Mouse (Mus musculus): ENCODE data around the gene Coa4.
A peak's percentile ranks its signal among the peaks of the same experiment; 100 is the strongest.

Gene Coa4

DNA sequence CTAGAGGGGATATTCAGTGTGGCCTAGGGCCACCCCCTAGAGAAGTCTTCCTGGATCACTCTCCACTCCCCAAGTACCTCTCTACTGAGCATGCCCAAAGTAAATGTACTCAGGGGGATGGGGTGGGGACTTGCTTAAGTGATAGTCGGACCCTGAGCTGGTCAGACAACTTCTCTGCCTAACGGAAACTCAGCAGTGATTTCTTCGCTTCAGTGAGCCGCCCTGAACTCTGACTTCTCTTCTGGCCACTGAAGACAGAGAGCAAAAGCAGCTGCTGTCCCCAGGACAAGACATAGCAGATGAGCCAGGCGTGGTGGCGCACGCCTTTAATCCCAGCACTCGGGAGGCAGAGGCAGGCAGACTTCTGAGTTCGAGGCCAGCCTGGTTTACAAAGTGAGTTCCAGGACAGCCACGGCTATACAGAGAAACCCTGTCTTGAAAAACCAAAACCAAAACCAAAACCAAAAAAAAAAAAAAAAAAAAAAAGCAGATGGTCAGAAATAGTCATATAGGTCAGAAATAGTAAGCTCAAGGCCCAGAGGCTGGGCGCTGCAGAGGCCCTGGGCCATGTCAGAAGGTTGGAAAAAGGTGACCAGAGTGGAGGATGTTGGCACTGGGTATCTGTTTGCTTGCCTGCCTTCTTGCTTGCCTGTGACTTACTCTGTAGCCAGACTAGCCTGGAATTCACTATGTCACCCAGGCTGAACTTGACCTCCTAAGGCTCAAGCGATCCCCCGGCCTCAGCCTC, 32.0 kb upstream of the Coa4 start:
- DNase-seq (ENCODE audit: low spot score in 2 of 2): no peak

DNA sequence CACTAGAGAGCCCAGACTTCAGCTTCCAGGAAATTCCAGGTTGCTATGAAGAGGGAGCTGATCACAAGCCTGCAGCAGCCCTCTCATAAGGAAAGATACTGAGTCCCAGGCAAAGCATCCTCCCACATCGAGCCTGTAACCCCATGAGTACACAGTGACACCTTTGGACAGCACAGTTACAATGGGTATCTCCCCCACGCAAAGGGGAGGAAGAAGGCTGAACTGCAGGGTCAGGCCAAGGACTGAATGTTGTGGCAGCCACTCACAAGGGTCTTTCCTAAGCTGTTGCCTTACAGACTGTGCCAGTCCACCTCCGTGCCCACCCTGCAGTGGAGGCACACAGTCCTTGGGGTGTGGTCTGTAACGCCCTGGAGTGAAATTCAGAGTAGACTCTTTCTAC, 30.4 kb upstream of the Coa4 start:
- no peak for DNase-seq (ENCODE audit: low spot score in 2 of 2)

DNA sequence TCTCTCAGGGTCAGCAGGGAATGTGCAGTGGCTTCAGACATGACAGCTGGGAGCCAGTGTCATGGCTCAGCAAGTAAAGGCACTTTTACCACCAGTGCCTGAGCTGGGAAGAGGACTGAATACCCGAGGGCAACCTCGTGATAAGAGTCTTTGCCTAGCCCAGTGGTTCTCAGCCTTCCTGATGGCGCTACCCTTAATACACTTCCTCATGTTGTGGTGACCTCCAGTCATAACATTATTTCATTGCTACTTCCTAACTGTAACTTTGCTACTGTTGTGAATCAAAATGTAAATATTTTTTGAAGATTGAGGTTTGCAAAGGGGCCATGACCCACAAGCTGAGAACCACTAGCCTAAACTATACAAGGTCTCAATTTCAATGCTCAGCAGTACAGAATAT, 28.2 kb upstream of the Coa4 start:
- DNase-seq (ENCODE audit: low spot score in 2 of 2): no peak

DNA sequence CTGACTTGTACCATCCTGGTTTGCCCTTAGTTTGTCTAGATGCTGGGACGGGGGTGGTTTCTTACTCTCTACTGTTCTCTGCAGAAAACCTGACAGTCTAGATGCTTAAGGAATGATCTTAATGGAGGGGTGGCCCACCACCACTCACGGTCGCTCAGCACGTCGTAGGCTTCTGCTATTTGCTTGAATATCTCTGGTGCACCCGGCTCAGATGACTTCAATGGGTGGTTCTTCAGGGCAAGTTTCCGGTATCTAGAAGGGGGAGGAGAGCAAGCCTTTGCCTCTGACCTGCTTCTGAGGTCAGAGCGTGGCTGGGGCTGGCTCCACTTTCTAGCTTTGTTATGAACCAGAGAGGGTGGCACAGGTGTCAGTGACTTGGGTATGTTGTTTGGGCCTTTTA, 25.3 kb upstream of the Coa4 start:
- no peak for DNase-seq (ENCODE audit: low spot score in 2 of 2)

- no peak for DNase-seq (ENCODE audit: low spot score in 2 of 2)
Measured at GRCm38 (mm10) chr7:100514573-100514972, 22.3 kb upstream of the Coa4 start, which contains the start of gene Dnajb13. Dnajb13 (minus strand) TSS chr7:100514960.

DNA sequence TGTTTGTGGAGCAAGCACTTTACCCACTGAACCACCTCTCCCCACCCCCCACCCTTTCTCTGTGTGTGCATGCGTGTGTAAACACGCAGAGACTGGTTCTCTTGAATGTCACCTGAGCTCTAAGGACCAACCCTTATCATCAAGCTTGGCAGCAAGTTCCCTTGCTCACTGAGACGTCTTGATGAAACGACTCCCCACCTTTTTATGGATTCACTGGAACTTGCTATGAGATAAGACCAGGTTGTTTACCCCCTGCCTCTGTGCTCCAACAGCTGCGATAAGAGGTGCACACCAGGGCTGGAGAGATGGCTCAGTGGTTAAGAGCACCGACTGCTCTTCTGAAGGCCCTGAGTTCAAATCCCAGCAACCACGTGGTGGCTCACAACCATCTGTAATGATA, 16.7 kb upstream of the Coa4 start:
- DNase-seq (ENCODE audit: low spot score in 2 of 2): no peak

GRCm38 (mm10) chr7:100520663-100521285, 16.1 kb upstream of the Coa4 start:
- DNase-seq (ENCODE audit: low spot score in 2 of 2): peak; percentile 73 to 89

DNA sequence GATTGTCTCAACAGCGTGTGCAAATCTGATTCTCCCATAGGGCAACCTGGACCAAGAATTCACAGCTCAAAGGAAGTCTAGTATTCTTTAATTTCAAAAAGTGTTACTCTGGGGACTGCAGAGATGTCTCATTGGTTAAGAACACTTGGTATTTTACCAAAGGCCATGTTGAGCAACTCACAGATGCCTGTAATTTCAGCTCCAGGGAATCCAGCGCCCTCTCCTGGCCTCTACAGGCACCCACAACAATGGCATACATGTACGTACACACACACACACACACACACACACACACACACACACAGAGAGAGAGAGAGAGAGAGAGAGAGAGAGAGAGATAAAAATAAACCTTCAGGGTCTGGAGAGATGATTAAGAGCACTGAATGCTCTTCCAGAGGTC, 14.6 kb upstream of the Coa4 start:
- no peak for DNase-seq (ENCODE audit: low spot score in 2 of 2)

GRCm38 (mm10) chr7:100524669-100525068, 12.2 kb upstream of the Coa4 start:
- no peak for DNase-seq (ENCODE audit: low spot score in 2 of 2)

GRCm38 (mm10) chr7:100530766-100531165, 6.1 kb upstream of the Coa4 start:
- no peak for DNase-seq (ENCODE audit: low spot score in 2 of 2)

GRCm38 (mm10) chr7:100533503-100533902, 3.4 kb upstream of the Coa4 start:
- DNase-seq (ENCODE audit: low spot score in 2 of 2): no peak

DNA sequence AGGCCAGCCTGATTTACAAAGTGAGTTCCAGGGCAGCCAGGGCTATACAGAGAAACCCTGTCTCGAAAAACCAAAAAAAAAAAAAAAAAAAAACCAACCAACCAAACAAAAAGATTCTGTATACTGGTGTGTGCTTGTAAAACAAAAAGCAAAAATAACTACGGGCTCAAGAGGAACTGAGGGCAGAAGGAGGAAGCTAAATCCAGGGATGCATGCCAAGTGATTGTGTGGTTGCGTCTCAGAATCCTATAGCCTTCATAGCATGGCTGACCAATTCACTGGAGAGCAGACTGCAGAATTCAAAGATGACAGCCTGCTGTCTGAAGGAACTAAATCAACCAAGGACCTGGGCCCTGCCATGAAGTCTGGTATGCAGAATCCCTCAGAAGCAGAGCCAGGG, 2.7 kb upstream of the Coa4 start:
- DNase-seq (ENCODE audit: low spot score in 2 of 2): no peak

- no peak for DNase-seq (ENCODE audit: low spot score in 2 of 2)
Measured at GRCm38 (mm10) chr7:100535831-100536230, 1.0 kb upstream of the Coa4 start.

- DNase-seq (ENCODE audit: low spot score in 2 of 2): no peak
Measured at GRCm38 (mm10) chr7:100537519-100537902, 640 bp downstream of the Coa4 start.

GRCm38 (mm10) chr7:100539516-100539915, 2.6 kb downstream of the Coa4 start:
- DNase-seq (ENCODE audit: low spot score in 2 of 2): no peak

DNA sequence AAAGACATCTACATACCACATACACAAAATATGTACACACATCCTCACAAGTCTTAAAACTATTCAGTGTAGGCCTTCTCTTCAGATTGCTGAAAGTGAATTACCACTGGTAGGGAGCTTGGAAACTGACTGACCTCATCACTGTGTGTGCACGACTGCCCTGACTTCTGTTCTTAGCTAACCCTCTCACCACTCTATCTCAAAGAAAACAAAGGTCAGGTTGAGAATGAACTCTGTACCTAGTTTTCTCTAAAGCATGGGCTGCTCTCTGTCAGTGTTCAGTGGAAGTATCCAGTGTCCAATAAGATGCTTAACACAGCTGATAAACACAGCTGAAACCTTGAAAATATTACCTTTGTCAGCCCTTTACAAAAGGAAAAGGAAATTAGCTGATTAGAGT, 7.6 kb downstream of the Coa4 start:
- DNase-seq (ENCODE audit: low spot score in 2 of 2): no peak

DNA sequence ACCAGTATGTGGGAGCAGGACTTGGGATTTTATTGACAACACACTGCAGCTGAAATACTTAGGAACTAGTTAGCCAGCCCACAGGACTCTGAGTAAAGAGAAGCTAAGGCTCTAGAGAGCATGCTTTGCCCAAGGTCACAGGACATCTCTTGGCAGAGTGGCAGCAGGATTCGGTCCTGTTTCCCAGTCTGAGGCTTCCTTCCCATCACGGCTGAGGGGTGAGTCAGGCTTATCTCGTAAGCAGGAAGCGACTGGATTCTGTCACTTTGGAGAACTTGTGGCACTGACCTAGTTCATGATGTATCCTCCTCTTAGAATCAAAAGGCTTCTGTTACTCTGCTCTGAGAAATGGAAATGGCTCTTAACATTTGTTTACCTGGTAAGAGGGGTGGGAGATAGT, 10.8 kb downstream of the Coa4 start:
- DNase-seq (ENCODE audit: low spot score in 2 of 2): no peak

- DNase-seq (ENCODE audit: low spot score in 2 of 2): no peak
Measured at GRCm38 (mm10) chr7:100549796-100550195, 12.9 kb downstream of the Coa4 start.

DNA sequence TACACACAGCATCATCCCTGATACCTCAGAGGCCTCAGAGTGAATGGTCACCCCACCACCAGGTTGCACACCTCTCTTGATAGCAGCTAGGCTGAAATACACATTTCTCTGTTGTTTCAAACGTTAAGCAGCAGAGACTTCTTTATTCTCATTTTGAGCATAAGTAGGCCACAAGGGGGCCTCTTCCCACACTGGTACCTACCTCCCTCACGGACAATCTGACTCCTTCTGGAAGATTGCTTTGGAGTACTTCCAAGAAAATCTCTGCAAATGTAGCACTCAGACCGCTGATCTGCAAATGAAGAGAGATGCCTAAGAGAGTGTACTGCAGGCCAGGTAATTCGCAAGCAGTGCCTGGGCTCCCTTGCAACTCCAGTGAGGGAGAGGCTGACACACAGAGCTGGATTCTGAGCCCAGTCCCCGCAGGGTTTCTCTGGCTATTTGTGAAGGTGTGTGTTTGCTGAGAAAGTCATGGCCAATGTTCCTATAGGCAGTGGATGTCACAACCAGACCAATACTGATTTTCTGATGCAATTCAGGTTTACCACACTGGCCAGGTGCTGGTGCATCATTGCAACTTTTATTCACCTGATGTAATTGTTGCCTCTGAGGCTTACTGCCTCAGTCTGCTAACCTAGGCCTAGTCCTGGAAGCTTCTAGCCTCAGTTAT, 13.6 kb downstream of the Coa4 start:
- DNase-seq (ENCODE audit: low spot score in 2 of 2): peak in 1 of 2 experiments; percentile 21

DNA sequence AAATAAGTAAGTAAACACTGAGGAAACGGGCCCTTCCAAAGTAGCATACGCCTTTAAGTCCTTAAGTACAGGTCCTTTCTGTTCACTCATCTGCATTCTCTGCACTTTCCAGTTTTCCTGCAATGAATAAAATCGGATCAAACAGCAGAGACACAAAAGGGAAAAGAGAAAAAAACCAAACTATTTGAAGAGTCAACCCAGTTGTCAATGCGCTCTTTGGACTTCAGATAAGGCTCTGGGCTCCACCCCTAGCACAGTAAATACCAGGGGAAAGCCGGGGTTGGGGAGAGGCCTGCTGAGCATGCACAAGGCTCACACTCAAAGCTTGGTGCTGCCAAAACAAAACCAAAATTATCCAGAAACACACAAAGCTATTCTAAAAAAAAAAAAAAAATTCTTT, 18.1 kb downstream of the Coa4 start:
- no peak for DNase-seq (ENCODE audit: low spot score in 2 of 2)

GRCm38 (mm10) chr7:100555431-100555951, 18.6 kb downstream of the Coa4 start:
- DNase-seq (ENCODE audit: low spot score in 2 of 2): peak in 1 of 2 experiments; percentile 22

DNA sequence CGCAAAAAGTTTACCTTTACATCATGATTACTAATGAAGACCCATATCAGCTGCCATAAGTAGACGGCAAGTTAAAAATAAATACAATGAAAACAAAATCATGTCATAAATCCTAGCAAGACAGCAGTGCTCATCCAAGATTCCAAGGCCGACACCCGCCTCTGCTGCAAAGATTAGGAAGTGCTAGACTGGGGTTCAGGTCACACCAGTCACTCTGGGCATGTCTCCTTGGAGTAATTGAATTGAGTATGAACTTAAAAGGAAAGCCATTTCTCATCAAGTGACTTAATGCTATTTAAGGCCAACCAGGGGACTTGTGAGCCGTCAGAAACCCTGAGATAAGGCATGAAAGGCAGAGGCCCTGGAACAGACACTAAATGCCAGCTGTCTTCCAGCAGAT, 20.4 kb downstream of the Coa4 start:
- no peak for DNase-seq (ENCODE audit: low spot score in 2 of 2)

DNA sequence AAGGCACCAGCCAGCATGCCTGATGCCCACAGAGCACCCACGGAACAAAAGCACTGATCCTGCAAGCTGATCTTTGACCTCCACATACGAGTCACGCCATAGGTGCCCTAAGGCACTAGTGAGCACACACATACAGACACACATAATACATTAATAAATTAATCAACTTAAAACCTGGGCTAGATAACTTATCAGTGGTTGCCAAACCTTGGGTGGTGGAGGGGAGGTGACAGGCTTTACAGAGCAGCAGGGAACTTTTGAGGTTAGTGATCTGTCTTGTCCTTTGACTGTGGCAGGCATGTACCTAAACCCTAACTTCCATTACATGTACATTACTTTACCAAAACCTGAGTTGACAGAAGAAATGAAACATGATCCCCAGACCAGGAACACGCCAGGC, 22.5 kb downstream of the Coa4 start:
- no peak for DNase-seq (ENCODE audit: low spot score in 2 of 2)
